Mouse (Mus musculus) small intestine, adult 2 months (tissue): ENCODE measurements around the gene Rap1gds1.

Experiments used
- CTCF ChIP-seq: fragments of 200-500 bp; IDR thresholded peaks from 2 replicates; pipeline ENCODE4 v1.5.1; 2012; ENCODE audit warnings: low read depth, mild to moderate bottlenecking, control low read depth, inconsistent platforms, low read length, moderate library complexity, mixed read lengths; ENCODE audit not compliant: insufficient replicate concordance, insufficient read length; ENCODE audit errors: extremely low read depth
- POLR2A ChIP-seq: fragments of 200-500 bp; IDR thresholded peaks from 2 replicates; pipeline ENCODE4 v1.6.1; 2012; ENCODE audit warnings: low read depth, mild to moderate bottlenecking, control low read depth, inconsistent platforms, low read length, moderate library complexity

DNA sequence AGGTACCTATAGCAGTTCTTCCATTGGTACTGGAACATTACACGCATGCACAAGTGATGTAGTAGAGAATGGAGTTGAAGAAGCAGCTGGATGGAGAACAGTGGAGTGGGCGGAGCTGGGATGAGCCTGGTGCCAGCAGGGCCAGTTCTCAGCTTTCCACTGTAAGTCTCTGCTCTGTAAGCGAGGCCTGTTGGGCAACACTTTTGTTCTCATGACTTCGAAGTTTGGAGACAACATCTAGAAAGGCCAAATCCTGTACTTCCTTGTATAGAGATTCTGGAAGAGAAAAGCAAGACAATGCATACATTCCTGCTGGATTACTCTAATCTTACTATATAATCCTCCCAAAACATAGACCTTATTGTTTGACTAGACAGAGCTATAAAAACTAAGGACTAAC lies 147.6 kb downstream of the Rap1gds1 start:
- TF ChIP-seq CTCF (no peak), POLR2A (no peak)
